Mouse (Mus musculus) testis, postnatal 10 days (tissue): ENCODE data around the gene Gm10486.
"Not testable (repeated sequence)": the region's sequence is repeated elsewhere in the genome, so short reads cannot be mapped to it uniquely, and the experiment has no call there.

Experiments used
- DNase-seq: peaks from one replicate; pipeline ENCODE4 v3.0.0; 2021; ENCODE audit warnings: low spot score

Gm10486 gene

GRCm38 (mm10) chrX:35067084-35067483, at the start of gene Gm10486:
TSS of gene Gm10486 (plus strand) at chrX:35067384.
- not testable (repeated sequence) for DNase-seq
